Mouse (Mus musculus): ENCODE measurements around the gene Nicn1.

- TF ChIP-seq TAL1 (IDR thresholded peaks at IDR 0.05; ENCODE audit: low read length) (no peak), GATA1 (IDR thresholded peaks at IDR 0.05; ENCODE audit: low read length) (no peak)
These were observed 38.4 kb upstream of the Nicn1 start for GRCm38 (mm10) chr9:108251877-108252276.

Measured in erythroblast, embryonic 14.5 days (primary cell).